Mouse (Mus musculus) kidney, postnatal 25 days (tissue): Measurements from ENCODE around the gene Zfp276.

ENCODE experiments used
- DNase-seq, 2 experiments: peaks; one replicate each; pipeline ENCODE4 v3.0.0; 2021; ENCODE audit warnings: mixed read lengths in 2 of 2

The Zfp276 gene

DNA sequence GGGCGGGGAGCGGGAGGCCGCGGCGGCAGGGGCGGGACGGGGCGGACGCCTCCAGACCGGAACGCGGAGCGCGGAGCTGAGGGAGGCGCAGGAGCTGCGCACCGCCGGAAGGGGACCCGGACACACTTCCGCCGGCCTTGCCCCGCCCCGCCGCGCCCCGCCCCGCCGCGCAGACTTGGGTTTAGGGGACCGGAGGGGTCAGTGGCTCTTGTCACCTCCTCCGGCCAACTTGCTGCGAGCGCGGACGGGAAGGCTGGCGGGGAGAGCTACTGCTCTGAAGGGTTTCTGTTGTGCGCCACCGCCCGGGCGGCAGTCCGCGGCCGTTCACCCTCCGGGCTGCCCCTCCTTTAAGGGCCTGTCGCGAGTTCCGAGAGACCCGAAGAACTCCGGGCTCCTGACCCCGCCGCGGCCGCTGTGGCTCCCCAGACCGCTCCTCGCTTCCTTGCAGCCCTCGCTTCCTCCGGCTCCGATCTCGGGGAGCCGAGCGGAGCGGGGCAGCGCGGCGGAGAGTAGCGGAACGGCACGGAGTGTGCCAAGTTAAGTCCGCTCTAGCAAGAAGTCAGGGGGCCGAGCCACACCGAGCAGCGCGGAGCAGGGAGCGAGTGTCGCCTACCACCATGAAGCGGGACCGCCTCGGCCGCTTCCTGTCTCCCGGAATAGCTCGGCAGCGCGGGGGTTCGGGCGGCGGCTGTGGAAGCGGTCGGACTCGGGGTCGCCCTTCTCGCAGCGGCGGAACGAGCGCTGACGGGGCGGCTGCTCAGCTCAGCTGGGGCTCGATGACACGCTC, at the start of gene Zfp276, which contains the start of gene Vps9d1:
Zfp276 (plus strand) TSS at position 97 of the 787 bp plus-strand sequence.
Vps9d1 (minus strand) TSS at position 250 of the 787 bp plus-strand sequence.
- peak; percentile 88 to 94 for DNase-seq

GRCm38 (mm10) chr8:123211876-123212275, 42.1 kb upstream of the Zfp276 start:
- DNase-seq: no peak

GRCm38 (mm10) chr8:123212321-123213117, 41.5 kb upstream of the Zfp276 start, which contains the start of the genes Chmp1a and Spata33:
Gene Chmp1a (minus strand): TSS chr8:123212763.
Gene Spata33 (plus strand): TSS chr8:123212832.
- peak; percentile 96 to 98 for DNase-seq

DNA sequence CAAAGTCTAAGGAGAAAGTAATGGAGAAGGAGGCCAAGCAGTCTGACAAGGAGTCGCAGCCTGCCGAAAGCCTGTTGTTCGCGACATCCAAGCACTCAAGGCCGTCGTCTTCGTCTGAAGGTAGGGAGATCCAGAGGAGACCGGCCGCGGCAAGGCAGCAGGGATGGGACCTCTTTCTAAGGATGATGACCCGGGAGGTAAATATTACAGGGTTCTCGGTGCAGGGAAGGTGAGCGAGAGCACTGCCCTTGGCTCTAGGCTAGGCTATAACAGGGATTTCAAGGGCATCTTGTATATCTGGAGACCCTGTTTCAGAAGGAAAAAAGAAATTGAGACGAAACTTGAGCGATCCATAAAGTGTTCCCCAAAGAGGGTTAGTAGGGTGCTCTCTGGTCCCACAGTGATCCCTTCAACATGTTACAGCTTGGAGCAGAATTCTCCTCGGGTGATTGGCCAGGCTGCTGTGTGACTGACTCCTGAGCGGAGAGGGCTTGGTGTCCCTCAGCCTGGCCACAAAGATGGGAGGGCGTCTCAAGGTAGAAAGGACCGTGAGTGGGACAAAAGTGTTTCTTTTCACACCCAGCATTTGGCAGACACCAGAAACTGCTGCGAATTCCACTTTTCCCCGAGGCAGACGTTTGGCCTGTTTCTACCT, 40.8 kb upstream of the Zfp276 start:
- DNase-seq: no peak

- no peak for DNase-seq
Measured at GRCm38 (mm10) chr8:123215430-123215829, 38.6 kb upstream of the Zfp276 start.

- DNase-seq: no peak
Measured at GRCm38 (mm10) chr8:123220917-123221316, 33.1 kb upstream of the Zfp276 start.

DNA sequence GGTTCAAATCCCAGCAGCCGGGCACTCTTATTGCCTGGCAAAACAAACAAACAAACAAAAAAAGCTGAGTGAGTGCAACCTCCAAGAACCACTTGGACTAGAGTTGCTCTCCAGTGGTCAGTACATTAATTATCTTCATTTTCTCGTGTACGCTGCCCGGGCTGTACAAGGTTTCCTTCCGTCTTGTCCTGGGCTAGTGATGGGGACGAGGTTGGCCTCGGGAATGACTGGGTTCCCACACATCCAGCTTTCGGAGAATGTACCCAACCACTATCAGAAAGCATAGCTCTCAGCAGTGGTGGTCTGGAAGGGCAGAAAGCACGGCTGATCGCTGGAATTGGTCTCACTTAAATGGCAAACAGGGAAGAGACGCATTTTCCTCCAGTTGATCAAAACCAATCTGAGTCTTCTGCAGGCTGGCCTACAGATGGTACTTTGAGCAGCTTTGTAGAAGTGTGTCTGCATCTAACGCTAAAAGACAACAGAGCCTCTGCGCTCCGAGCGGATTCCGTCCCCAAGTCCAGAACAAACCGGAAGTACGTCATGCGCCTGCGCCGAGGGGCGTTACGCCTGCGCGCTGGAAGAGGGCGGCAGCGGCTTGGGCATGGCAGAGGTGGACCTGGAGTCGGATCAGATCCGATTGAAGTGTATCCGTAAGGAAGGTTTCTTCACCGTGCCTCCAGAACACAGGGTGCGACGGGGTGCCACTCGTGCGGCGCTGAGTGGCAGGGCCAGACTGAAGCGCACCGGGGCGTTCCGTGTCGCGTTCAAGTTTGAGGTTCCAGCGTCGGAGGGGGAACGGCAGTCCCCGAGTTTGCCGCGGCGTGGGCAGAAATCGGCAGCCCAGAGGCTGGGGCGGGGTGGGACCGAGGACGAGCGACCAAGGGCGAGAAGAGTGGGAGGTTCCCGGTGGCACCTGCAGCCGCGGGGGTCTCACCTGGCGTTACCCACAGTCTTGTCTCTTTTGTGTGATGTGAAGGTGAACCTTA, 29.4 kb upstream of the Zfp276 start, which contains the start of gene Cdk10:
Cdk10 (plus strand) TSS at position 565 of the 989 bp plus-strand sequence.
- peak; percentile 96 to 97 for DNase-seq

- DNase-seq: no peak
Measured at GRCm38 (mm10) chr8:123228416-123228815, 25.6 kb upstream of the Zfp276 start.

DNA sequence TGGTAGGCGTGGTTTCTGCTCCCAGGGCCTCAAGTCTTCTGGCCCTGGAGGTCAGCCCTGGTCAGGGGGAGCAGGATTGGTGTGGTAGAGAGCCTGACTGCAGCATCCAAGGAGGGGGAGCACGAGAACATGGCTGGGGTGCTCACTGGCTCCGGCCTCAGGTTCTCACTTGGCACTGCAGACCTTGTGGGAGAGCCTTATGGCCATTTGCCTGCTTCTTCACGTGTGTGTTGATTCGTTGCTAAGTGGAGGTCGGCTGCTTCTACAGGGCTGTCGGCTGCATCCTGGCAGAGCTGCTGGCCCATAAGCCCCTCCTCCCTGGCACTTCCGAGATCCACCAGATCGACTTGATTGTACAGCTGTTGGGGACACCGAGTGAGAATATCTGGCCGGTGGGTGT, 23.7 kb upstream of the Zfp276 start:
- DNase-seq: peak in 1 of 2 experiments; percentile 32

GRCm38 (mm10) chr8:123231742-123232141, 22.3 kb upstream of the Zfp276 start:
- DNase-seq: peak; percentile 24 to 51

GRCm38 (mm10) chr8:123232553-123232952, 21.4 kb upstream of the Zfp276 start:
- peak in 1 of 2 experiments; percentile 30 for DNase-seq

DNA sequence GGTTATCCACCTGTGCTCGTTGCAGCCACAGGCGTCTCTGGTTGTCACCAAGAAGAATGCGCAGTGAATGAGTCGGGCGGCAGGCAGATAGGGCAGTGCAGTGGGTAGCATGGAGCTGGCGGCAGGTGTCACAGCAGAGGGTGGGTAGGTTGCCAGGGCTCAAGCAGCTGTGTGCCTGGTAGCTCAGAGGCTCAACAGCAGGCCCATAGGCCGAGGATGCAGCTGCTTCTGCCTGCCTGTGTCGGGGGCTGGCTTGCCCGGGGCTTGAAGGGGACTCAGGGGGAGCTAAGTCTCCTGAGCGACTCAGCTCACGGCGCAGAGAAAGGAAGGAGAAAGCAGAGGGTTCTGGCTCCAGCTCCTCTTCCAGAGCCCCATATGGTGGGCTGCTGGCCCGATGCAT, 20.7 kb upstream of the Zfp276 start:
- no peak for DNase-seq

GRCm38 (mm10) chr8:123233760-123234159, 20.2 kb upstream of the Zfp276 start:
- no peak for DNase-seq

DNA sequence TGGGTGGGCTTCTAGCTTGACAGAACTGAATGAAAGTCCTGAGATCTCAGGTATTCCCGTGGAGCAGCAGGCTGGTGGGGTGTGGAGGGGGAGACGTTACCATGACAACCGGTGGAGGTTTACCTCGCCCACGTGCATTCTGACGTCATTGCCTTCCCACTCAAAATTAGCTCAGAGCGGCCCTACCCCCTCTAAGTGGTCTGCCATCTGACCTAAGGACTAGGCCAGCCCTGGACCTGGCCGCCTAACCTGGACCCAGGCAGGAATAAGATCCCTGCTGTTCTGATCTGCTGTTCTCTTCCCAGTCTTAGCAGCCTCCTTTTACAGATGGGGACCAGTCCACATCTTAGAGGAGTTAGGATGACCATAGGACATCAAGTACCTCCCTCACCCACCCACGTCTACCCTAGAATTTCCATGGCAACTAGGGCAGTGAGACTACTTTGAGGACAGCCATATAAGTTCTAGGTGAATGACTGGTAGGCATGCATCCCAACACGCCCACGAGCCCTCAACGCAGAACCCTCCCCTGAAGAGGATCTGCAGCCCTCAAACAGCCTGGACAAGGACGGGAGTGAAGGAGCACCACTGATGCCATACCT, 19.0 kb upstream of the Zfp276 start:
- no peak for DNase-seq

GRCm38 (mm10) chr8:123235520-123236497, 18.2 kb upstream of the Zfp276 start, which contains the start of gene Spata2l:
Gene Spata2l (minus strand): TSS chr8:123236233.
- peak; percentile 94 to 95 for DNase-seq

GRCm38 (mm10) chr8:123239398-123239797, 14.6 kb upstream of the Zfp276 start:
- peak in 1 of 2 experiments; percentile 19 for DNase-seq

GRCm38 (mm10) chr8:123242107-123242923, 11.7 kb upstream of the Zfp276 start:
- no peak for DNase-seq

- DNase-seq: no peak
Measured at GRCm38 (mm10) chr8:123243053-123243452, 10.9 kb upstream of the Zfp276 start.

GRCm38 (mm10) chr8:123244382-123244781, 9.6 kb upstream of the Zfp276 start:
- peak; percentile 56 to 83 for DNase-seq
